In the genomic region with DNA sequence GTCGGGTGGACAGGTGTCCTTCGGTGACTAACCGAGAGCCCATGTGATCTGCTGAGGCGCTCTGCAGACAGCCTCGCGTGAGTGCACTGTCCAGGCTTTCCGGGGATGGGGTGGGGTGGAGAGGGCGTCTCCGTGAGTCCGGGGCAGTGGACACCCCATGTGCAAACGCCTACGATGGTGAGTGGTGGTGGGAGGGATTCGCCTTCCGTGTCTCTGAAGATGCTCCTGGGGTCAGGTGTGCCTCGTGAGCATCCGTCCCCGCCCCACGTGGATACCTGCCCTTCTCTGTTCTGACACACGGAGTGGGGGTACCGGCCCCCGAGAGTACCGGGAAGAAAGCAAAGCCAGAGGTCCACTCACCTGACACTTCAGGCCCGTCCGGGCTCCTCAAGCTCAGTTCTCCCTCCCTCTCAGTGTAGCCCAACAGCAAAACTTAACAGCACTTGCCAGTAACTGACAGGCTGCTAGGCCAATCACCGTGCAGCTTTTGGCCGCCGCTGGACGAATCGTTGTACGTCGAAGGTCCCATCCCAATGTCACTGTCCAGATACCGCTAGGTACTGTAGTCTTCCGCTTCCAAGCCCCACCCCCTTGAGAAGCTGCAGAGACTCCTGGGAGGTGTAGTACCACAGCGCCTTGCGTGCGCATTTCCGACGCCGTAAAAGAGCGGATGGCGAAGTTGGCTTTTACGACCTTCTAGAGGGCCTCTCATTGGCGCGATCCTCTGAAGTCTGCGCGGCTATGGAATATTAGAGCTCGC, we compare ENCODE assay signal across 8 mouse cellular contexts. TPM values are rescaled to one million over a fixed set of nuclear protein-coding genes. Genes with fewer than 3 reads are reported as not detected.
DNase-seq lines count a peak whose midpoint lies in the region; ATAC-seq lines count a peak whose summit lies in the region.

Gene Slc25a19, minus strand, starts transcription at position 591 of the 760 bp plus-strand sequence.

- peak; percentile 99 for ATAC-seq in forebrain, embryonic 14.5 days
- ATAC-seq in neural tube, embryonic 15.5 days (ENCODE audit: low FRiP score), result peak; percentile 99

- peak within 1 kb of the TSS; percentile 89 for H3K4me2 ChIP-seq in forebrain, embryonic 14.5 days (ENCODE audit: low read length)
- H3K4me2 ChIP-seq in neural tube, embryonic 15.5 days, result peak within 1 kb of the TSS; percentile 90

- peak within 1 kb of the TSS; percentile 68 for H3K4me3 ChIP-seq in forebrain, embryonic 14.5 days (ENCODE audit: low read depth, low read length)
- H3K4me3 ChIP-seq in neural tube, embryonic 15.5 days (replicated peaks), result peak within 1 kb of the TSS; percentile 80

- peak within 1 kb of the TSS; percentile 74 for H3K9ac ChIP-seq in forebrain, embryonic 14.5 days (ENCODE audit: low read length)
- peak within 1 kb of the TSS; percentile 66 for H3K9ac ChIP-seq in neural tube, embryonic 15.5 days (replicated peaks)

- H3K4me1 ChIP-seq in forebrain, embryonic 14.5 days (ENCODE audit: control insufficient read depth, insufficient read depth, low read length), result peaks cover 4% of the 10 kb centered on the region; the same call in 1 of the 2 replicates
- peaks cover 25% of the 10 kb centered on the region for H3K4me1 ChIP-seq in neural tube, embryonic 15.5 days

- no peaks in the 10 kb centered on the region for H3K27me3 ChIP-seq in forebrain, embryonic 14.5 days (replicated peaks; ENCODE audit: control insufficient read depth, insufficient read depth, low read length)
- no peaks in the 10 kb centered on the region for H3K27me3 ChIP-seq in neural tube, embryonic 15.5 days (replicated peaks)

- under 1% methylated on average over 47 of the region's 47 CpGs for WGBS in forebrain, embryonic 14.5 days
- under 1% methylated on average over 47 of the region's 47 CpGs for WGBS in neural tube, embryonic 15.5 days

- H3K9me3 ChIP-seq in forebrain, embryonic 14.5 days (replicated peaks; ENCODE audit: control insufficient read depth, low read length), result no peaks in the 10 kb centered on the region
- H3K9me3 ChIP-seq in neural tube, embryonic 15.5 days (replicated peaks), result no peaks in the 10 kb centered on the region

- intact Hi-C loops in heart, postnatal 14 days (cut with DNase I), result no loop called here

- DNase-seq in ES-CJ7 (ENCODE audit: low read depth, low spot score), result peak; percentile 100
- peak; percentile 99 for DNase-seq in cerebellum, adult 11 months
- DNase-seq in forebrain, embryonic 14.5 days (ENCODE audit: low spot score), result peak; percentile 100
- peak; percentile 98 for DNase-seq in heart, postnatal 14 days
- peak; percentile 99 for DNase-seq in layer of hippocampus, adult 11-12 months (ENCODE audit: low spot score)
- peak; percentile 100 for DNase-seq in lung, adult 18-20 months
- peak; percentile 100 for DNase-seq in testis, postnatal 14 days (ENCODE audit: low spot score)

- peaks cover 7% of the 10 kb centered on the region for H3K36me3 ChIP-seq in forebrain, embryonic 14.5 days (ENCODE audit: control insufficient read depth, insufficient read depth, low read length)
- H3K36me3 ChIP-seq in neural tube, embryonic 15.5 days, result peaks cover 8% of the 10 kb centered on the region

- peak within 1 kb of the TSS; percentile 21; the same call in 1 of the 2 replicates for H3K27ac ChIP-seq in forebrain, embryonic 14.5 days (ENCODE audit: low read depth, low read length)
- peak within 1 kb of the TSS; percentile 73 for H3K27ac ChIP-seq in neural tube, embryonic 15.5 days (replicated peaks)

RNA-seq across cellular contexts. Expression of gene Slc25a19, which starts in this region (rescaled TPM):
- polyA plus RNA-seq in forebrain, embryonic 14.5 days (2014; fragmentation: Nextera tagmentation; extraction: Ambion mirVana), result 38.3 and 50.1 TPM in 2 replicates
- 10 to 100 TPM; 42.2 to 43.0 TPM for total RNA-seq in heart, postnatal 14 days (2021)
- polyA plus RNA-seq in neural tube, embryonic 15.5 days (2015; fragmentation: Nextera tagmentation; extraction: Ambion mirVana), result 49.0 and 52.8 TPM in 2 replicates

Comparison
In these comparisons a context has a peak if more than half of its experiments do, and no peak if none do; other contexts are left out.
1. Peak in every context shown above with its lines: DNase-seq, ATAC-seq, H3K4me3 ChIP-seq and H3K27ac ChIP-seq.